Mouse (Mus musculus): ENCODE results near the gene Olfr146. TPM values are rescaled to one million over a fixed set of nuclear protein-coding genes. Genes with fewer than 3 reads are reported as not detected.

Gene Olfr146
- total RNA-seq (2014; fragmentation: Nextera tagmentation) (not detected in 2 replicates), total RNA-seq (2017) (not detected in 2 replicates)

DNA sequence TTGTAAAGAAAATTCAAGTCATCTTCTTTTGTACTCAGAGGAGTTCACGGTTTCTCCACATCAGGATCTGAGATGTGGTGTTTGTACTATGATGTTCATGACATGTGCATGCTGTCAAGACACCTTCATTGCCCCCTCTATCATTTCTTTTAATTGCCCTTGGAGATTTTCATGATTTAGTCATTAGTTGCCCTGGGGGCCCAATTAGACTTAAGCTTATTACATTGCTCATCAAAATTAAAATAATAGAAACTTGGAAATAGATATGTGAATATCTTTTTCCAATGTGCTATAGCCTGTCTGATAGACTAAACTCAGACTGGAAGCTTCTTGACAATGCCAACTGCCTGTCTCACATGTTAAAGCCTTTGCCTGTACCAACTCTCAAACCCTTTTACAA is at the start of gene Olfr146:
Gene Olfr146 (minus strand): TSS at position 101 of the 400 bp plus-strand sequence.
- ATAC-seq (replicated peaks; ENCODE audit: poor library complexity, severe bottlenecking): no peak

DNA sequence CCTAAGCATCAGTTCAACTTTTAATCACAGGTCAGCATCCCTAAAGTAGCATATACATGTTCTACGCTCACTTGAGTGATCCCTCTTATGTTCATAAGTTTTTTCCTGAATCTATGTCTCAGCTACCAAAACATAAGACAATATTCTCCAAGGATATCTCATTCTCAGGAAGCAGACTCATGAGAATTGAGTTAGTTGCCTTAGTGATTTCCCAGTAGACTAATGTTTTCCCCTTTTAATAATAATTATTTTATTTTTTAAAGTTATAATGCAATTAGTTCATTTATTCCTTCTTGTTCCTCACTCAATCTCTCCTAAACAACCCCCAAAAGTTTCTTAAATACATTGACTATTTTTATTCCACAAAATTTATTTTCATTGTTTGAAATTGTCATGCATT is 41.7 kb upstream of the Olfr146 start, which contains the start of gene Olfr937:
Gene Olfr937 (minus strand): TSS at position 101 of the 400 bp plus-strand sequence.
- ATAC-seq (replicated peaks; ENCODE audit: poor library complexity, severe bottlenecking): no peak

DNA sequence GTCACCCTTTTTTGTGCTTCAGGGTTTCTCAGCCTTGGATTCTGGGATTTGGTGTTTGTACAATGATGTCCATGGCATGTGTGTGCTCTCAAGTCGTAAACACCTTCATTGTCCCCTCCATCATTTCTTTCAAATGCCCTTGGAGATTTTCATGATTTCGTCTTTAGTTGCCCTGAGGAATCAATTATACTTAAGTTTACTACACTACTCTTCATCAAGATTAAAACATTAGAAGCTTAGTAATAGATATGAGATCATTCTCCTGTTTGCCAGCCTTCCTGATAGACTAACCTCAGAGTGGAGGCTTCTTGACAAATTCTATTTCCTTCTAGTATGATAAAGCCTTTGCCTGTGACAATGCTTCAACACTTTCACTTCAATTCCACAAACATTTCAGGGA is 23.6 kb downstream of the Olfr146 start, which contains the start of gene Olfr935:
Gene Olfr935 (minus strand): TSS at position 101 of the 400 bp plus-strand sequence.
- no peak for ATAC-seq (replicated peaks; ENCODE audit: poor library complexity, severe bottlenecking)

DNA sequence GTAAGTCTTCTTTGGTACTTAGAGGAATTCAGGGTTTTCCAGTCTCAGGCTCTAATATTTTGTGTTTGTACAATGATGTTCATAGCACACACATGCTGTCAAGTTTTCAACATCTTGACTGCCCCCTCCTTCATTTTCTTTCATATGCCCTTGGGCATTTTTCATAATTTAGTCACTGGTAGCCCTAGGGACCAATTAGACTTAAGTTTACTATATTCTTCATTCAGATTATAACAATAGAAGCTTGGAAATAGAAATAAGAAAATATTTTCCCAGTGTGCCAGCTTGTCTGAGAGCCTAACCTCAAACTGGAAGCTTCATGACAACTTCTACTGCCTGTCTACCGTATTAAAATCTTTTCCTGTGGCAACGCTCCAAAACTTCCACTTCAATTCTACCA is 35.0 kb downstream of the Olfr146 start, which contains the start of gene Olfr934:
Gene Olfr934 (minus strand): TSS at position 101 of the 400 bp plus-strand sequence.
- no peak for ATAC-seq (replicated peaks; ENCODE audit: poor library complexity, severe bottlenecking)

DNA sequence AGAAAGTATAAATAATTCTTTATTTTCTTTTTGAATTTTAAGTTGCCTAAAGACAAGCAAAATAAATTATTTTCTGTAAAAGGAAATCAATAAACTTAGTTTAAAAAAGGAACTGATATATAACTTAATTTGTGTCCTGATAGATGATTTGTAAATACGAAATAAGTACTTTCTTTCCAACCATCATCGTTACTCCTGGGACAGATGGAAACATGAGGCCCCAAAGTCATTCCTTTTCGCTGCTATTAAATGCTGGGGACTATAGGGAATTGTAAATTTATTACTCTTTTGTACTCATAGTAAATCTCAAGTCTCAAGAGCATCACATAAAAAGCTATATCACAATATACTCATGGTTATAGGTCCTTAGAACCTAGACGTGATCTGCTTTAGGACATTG is 51.2 kb downstream of the Olfr146 start, which contains the start of gene Olfr933:
Gene Olfr933 (plus strand): TSS at position 301 of the 400 bp plus-strand sequence.
- no peak for ATAC-seq (replicated peaks; ENCODE audit: poor library complexity, severe bottlenecking)

Other genes with a start within 250 kb of the Olfr146 start
- gene Olfr922, start 208.8 kb downstream of the Olfr146 start, total RNA-seq (2014; fragmentation: Nextera tagmentation): not detected in 2 replicates
- not detected in 2 replicates for gene Olfr922, start 208.8 kb downstream of the Olfr146 start, total RNA-seq (2017)
- gene Olfr923, start 196.8 kb downstream of the Olfr146 start, total RNA-seq (2014; fragmentation: Nextera tagmentation): not detected in 2 replicates
- gene Olfr923, start 196.8 kb downstream of the Olfr146 start, total RNA-seq (2017): not detected in 2 replicates
- gene Olfr924, start 178.9 kb downstream of the Olfr146 start, total RNA-seq (2014; fragmentation: Nextera tagmentation): not detected in 2 replicates
- not detected in 2 replicates for gene Olfr924, start 178.9 kb downstream of the Olfr146 start, total RNA-seq (2017)
- gene Olfr26, start 168.3 kb downstream of the Olfr146 start, total RNA-seq (2014; fragmentation: Nextera tagmentation): not detected in 2 replicates
- gene Olfr26, start 168.3 kb downstream of the Olfr146 start, total RNA-seq (2017): not detected in 2 replicates
- gene Olfr926, start 146.3 kb downstream of the Olfr146 start, total RNA-seq (2014; fragmentation: Nextera tagmentation): not detected in 2 replicates
- gene Olfr926, start 146.3 kb downstream of the Olfr146 start, total RNA-seq (2017): not detected in 2 replicates
- not detected in 2 replicates for gene Olfr930, start 93.6 kb downstream of the Olfr146 start, total RNA-seq (2014; fragmentation: Nextera tagmentation)
- gene Olfr930, start 93.6 kb downstream of the Olfr146 start, total RNA-seq (2017): not detected in 2 replicates
- not detected in 2 replicates for gene Olfr933, start 51.1 kb downstream of the Olfr146 start, total RNA-seq (2014; fragmentation: Nextera tagmentation)
- gene Olfr933, start 51.1 kb downstream of the Olfr146 start, total RNA-seq (2017): not detected in 2 replicates
- gene Olfr934, start 35.1 kb downstream of the Olfr146 start, total RNA-seq (2014; fragmentation: Nextera tagmentation): not detected in 2 replicates
- not detected in 2 replicates for gene Olfr934, start 35.1 kb downstream of the Olfr146 start, total RNA-seq (2017)
- gene Olfr935, start 23.7 kb downstream of the Olfr146 start, total RNA-seq (2014; fragmentation: Nextera tagmentation): not detected in 2 replicates
- not detected in 2 replicates for gene Olfr935, start 23.7 kb downstream of the Olfr146 start, total RNA-seq (2017)
- gene Olfr937, start 41.6 kb upstream of the Olfr146 start, total RNA-seq (2014; fragmentation: Nextera tagmentation): not detected in 2 replicates
- gene Olfr937, start 41.6 kb upstream of the Olfr146 start, total RNA-seq (2017): not detected in 2 replicates
- gene Olfr938, start 55.5 kb upstream of the Olfr146 start, total RNA-seq (2014; fragmentation: Nextera tagmentation): not detected in 2 replicates
- gene Olfr938, start 55.5 kb upstream of the Olfr146 start, total RNA-seq (2017): not detected in 2 replicates
- not detected in 2 replicates for gene Olfr27, start 104.8 kb upstream of the Olfr146 start, total RNA-seq (2014; fragmentation: Nextera tagmentation)
- gene Olfr27, start 104.8 kb upstream of the Olfr146 start, total RNA-seq (2017): not detected in 2 replicates
- not detected in 2 replicates for gene Olfr943, start 142.9 kb upstream of the Olfr146 start, total RNA-seq (2014; fragmentation: Nextera tagmentation)
- not detected in 2 replicates for gene Olfr943, start 142.9 kb upstream of the Olfr146 start, total RNA-seq (2017)
- gene Olfr944, start 178.5 kb upstream of the Olfr146 start, total RNA-seq (2014; fragmentation: Nextera tagmentation): not detected in 2 replicates
- not detected in 2 replicates for gene Olfr944, start 178.5 kb upstream of the Olfr146 start, total RNA-seq (2017)
- not detected in 2 replicates for gene Olfr1537, start 226.6 kb upstream of the Olfr146 start, total RNA-seq (2014; fragmentation: Nextera tagmentation)
- gene Olfr1537, start 226.6 kb upstream of the Olfr146 start, total RNA-seq (2017): not detected in 2 replicates